Mouse (Mus musculus): Measurements from ENCODE around the gene Hs2st1.

DNA sequence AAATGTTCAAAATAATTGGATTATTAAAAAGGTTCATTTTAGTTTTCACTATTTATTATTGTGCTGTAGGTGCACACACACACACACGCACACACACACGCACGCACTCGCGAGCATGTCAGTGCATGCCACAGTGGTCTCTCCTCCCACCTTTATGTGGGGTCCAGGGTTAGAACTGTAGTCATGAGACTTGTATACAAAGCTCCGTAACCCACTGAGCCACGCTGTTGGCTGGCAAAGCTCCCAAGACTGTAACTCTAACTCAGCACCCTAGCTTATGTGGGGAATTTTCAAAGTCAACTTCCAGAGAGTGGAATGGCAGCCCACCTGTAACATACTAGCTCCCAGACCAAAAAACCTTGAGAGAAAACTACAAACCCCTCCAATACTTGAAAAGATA, 24.8 kb downstream of the Hs2st1 start:
- TF ChIP-seq CTCF (IDR thresholded peaks at IDR 0.05; ENCODE audit: borderline replicate concordance, control insufficient read depth, extremely low read depth, insufficient read depth, low read length, poor library complexity), result no peak
- no peak for TF ChIP-seq POLR2A (IDR thresholded peaks at IDR 0.05; ENCODE audit: control insufficient read depth, extremely low read depth, insufficient read depth, low read length, poor library complexity)
